Mouse (Mus musculus) kidney, adult 11 months (tissue): ENCODE data around the gene 4933415A04Rik.

Experiments
- DNase-seq: peaks from one replicate; pipeline ENCODE4 v3.0.0; 2022

Gene 4933415A04Rik

GRCm38 (mm10) chr11:43633658-43634401 lies 47.0 kb downstream of the 4933415A04Rik start:
- DNase-seq: peak; percentile 82

DNA sequence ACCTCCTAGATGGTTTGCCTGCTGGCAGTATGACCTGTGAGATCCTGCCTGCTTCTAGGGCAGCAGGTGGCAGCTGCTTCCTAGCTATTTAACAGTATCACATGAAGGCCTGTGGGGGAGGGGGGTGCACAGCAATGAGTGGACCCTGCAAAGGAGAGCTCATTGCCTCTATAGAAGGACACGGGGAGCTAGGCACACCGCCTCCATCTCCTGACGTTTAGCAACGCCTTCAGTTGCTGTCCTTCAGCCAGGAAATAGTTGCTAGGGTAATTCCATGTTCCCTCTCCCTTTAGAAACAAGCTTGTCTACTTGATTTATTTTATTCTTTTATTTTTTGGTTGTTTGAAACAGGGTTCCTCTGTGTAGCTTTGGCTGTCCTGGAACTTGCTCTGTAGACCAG lies 49.9 kb downstream of the 4933415A04Rik start:
- DNase-seq: no peak

- no peak for DNase-seq
Observed at GRCm38 (mm10) chr11:43638486-43638885, 51.6 kb downstream of the 4933415A04Rik start.
